Comparison of ENCODE assay signal across 9 mouse cellular contexts in the genomic region with DNA sequence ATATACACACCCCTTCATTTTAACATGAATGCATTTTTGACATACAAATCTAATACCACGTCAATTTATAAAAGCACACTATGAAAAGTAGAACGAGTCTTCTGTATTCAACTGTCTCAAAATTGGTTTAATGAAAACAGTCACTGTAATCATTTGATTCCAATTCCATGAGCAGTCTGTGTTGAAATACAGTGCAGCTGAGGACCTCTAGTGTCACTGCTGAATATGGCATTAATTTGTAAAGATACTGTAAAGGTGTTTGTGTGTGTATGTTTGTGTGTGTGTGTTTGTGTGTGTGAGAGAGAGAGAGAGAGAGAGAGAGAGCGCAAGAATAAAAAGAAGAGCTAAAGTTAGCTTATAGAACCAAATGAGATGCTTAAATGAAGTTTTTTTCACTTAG. TPM values are rescaled to one million over a fixed set of nuclear protein-coding genes. Genes with fewer than 3 reads are reported as not detected.
DNase-seq lines count a peak whose midpoint lies in the region; ATAC-seq and TF ChIP-seq lines count a peak whose summit lies in the region.
"Had no signal": no experiment of that assay in that cellular context is flagged by ENCODE, and none has a peak within 500 bp of the region (broad histone marks: within the 10 kb centered on the region; RNA-seq: fewer than 3 reads in every experiment).

No protein-coding gene starts in this region.

- no peaks in the 10 kb centered on the region for H3K27me3 ChIP-seq in kidney, embryonic 14.5 days (ENCODE audit: control insufficient read depth, insufficient read depth, low read length)
- no peaks in the 10 kb centered on the region for H3K27me3 ChIP-seq in hindbrain, postnatal 0 days (ENCODE audit: insufficient read depth, low read length)
- H3K27me3 ChIP-seq: liver, embryonic 15.5 days had no signal

- peak; percentile 19 for DNase-seq in adrenal gland, postnatal 10 days
- no peak for DNase-seq in adrenal gland, postnatal 25 days
- DNase-seq in kidney, postnatal 14 days: peak; percentile 17
- DNase-seq in MEL-GATA-1-ER (ENCODE audit: extremely low read depth, low read depth): peak; percentile 24
- DNase-seq in hindbrain, postnatal 0 days (ENCODE audit: low spot score): peak; percentile 77
- DNase-seq in spleen, postnatal 10 days (ENCODE audit: low spot score in 2 of 2): no peak
- DNase-seq in cerebellum, postnatal 36 days: no peak

- H3K4me3 ChIP-seq in kidney, embryonic 14.5 days (ENCODE audit: low read length): no peak overlapping the region
- no peak overlapping the region for H3K4me3 ChIP-seq in hindbrain, postnatal 0 days (ENCODE audit: low read length)
- H3K4me3 ChIP-seq: liver, embryonic 15.5 days had no signal

- no peak for ATAC-seq in kidney, embryonic 14.5 days (ENCODE audit: low FRiP score, low TSS enrichment)
- ATAC-seq in hindbrain, postnatal 0 days: peak; percentile 75

- peak; percentile 83 for TF ChIP-seq CTCF in hindbrain, postnatal 0 days (IDR thresholded peaks at IDR 0.05; ENCODE audit: low read depth)

- no peak overlapping the region for H3K9ac ChIP-seq in kidney, embryonic 14.5 days (ENCODE audit: low read depth, low read length)
- H3K9ac ChIP-seq in hindbrain, postnatal 0 days (replicated peaks; ENCODE audit: low read length): no peak overlapping the region
- H3K9ac ChIP-seq: liver, embryonic 15.5 days had no signal

- H3K4me2 ChIP-seq in kidney, embryonic 14.5 days (replicated peaks; ENCODE audit: low read depth, low read length): no peak overlapping the region
- no peak overlapping the region for H3K4me2 ChIP-seq in hindbrain, postnatal 0 days (ENCODE audit: low read depth, low read length)
- H3K4me2 ChIP-seq: liver, embryonic 15.5 days had no signal

- peaks cover 3% of the 10 kb centered on the region; the same call in 1 of the 2 replicates for H3K36me3 ChIP-seq in kidney, embryonic 14.5 days (ENCODE audit: control insufficient read depth, insufficient read depth, low read length)
- no peaks in the 10 kb centered on the region for H3K36me3 ChIP-seq in hindbrain, postnatal 0 days (ENCODE audit: insufficient read depth, low read length)
- H3K36me3 ChIP-seq: liver, embryonic 15.5 days had no signal

- 78% methylated on average over 3 of the region's 3 CpGs for WGBS in kidney, embryonic 14.5 days
- WGBS in hindbrain, postnatal 0 days: 74% methylated on average over 3 of the region's 3 CpGs

- H3K27ac ChIP-seq in kidney, embryonic 14.5 days (ENCODE audit: low read depth, low read length): no peak overlapping the region
- H3K27ac ChIP-seq in hindbrain, postnatal 0 days: no peak overlapping the region
- H3K27ac ChIP-seq: liver, embryonic 15.5 days had no signal

- no peaks in the 10 kb centered on the region for H3K9me3 ChIP-seq in kidney, embryonic 14.5 days (ENCODE audit: control insufficient read depth, low read length)
- no peaks in the 10 kb centered on the region for H3K9me3 ChIP-seq in hindbrain, postnatal 0 days (ENCODE audit: low read length)
- H3K9me3 ChIP-seq: liver, embryonic 15.5 days had no signal

- no peaks in the 10 kb centered on the region for H3K4me1 ChIP-seq in kidney, embryonic 14.5 days (ENCODE audit: control insufficient read depth, insufficient read depth, low read length)
- no peaks in the 10 kb centered on the region for H3K4me1 ChIP-seq in hindbrain, postnatal 0 days (ENCODE audit: insufficient read depth, low read length)
- H3K4me1 ChIP-seq: liver, embryonic 15.5 days had no signal

RNA-seq across cellular contexts. Expression of a gene that starts 17.2 kb away (rescaled TPM):
- 10 to 100 TPM; 49.9 to 53.7 TPM for total RNA-seq in adrenal gland, postnatal 10 days (2021)
- total RNA-seq in adrenal gland, postnatal 25 days (2021): 49.4 and 50.2 TPM in 2 replicates
- 85.6 and 123 TPM in 2 replicates for polyA plus RNA-seq in kidney, embryonic 14.5 days (2014; fragmentation: Nextera tagmentation; extraction: Ambion mirVana)
- 25.8 and 29.4 TPM in 2 replicates for total RNA-seq in hindbrain, postnatal 0 days (2014; rRNA removed)
- polyA plus RNA-seq in hindbrain, postnatal 0 days (2015; fragmentation: Nextera tagmentation; extraction: Ambion mirVana): 57.4 and 63.1 TPM in 2 replicates

RNA-seq across cellular contexts. Expression of a gene that starts 17.4 kb away (rescaled TPM):
- total RNA-seq in adrenal gland, postnatal 10 days (2021): 10 to 100 TPM; 17.9 to 24.0 TPM
- total RNA-seq in adrenal gland, postnatal 25 days (2021): 21.9 and 27.5 TPM in 2 replicates
- polyA plus RNA-seq in kidney, embryonic 14.5 days (2014; fragmentation: Nextera tagmentation; extraction: Ambion mirVana): 15.7 and 21.6 TPM in 2 replicates
- 35.4 and 38.6 TPM in 2 replicates for total RNA-seq in hindbrain, postnatal 0 days (2014; rRNA removed)
- polyA plus RNA-seq in hindbrain, postnatal 0 days (2015; fragmentation: Nextera tagmentation; extraction: Ambion mirVana): 31.4 and 32.1 TPM in 2 replicates

Comparison
In these comparisons a context has a peak if more than half of its experiments do, and no peak if none do; other contexts are left out.
1. DNase-seq: peak in adrenal gland, postnatal 10 days (single experiment), kidney, postnatal 14 days (single experiment), MEL-GATA-1-ER (single experiment) and hindbrain, postnatal 0 days (single experiment); none in adrenal gland, postnatal 25 days (single experiment), spleen, postnatal 10 days (0 of 2) and cerebellum, postnatal 36 days (0 of 2).